Mouse (Mus musculus) thymus, adult 2 months (tissue): Measurements from ENCODE around the gene Gas7.

Experiments used
- CTCF ChIP-seq: fragments of 200-500 bp; IDR thresholded peaks from 2 replicates; pipeline ENCODE4 v1.5.1; 2012; ENCODE audit warnings: mild to moderate bottlenecking, control low read depth, low read length, moderate library complexity, borderline replicate concordance; ENCODE audit not compliant: control insufficient read depth, poor library complexity, insufficient read depth; ENCODE audit errors: extremely low read depth
- POLR2A ChIP-seq: fragments of 200-500 bp; IDR thresholded peaks from 2 replicates; pipeline ENCODE4 v1.6.1; 2012; ENCODE audit warnings: mild to moderate bottlenecking, low read length, control low read depth, moderate library complexity; ENCODE audit not compliant: control insufficient read depth, poor library complexity, insufficient read depth; ENCODE audit errors: extremely low read depth

GRCm38 (mm10) chr11:67565512-67565911, 110.3 kb downstream of the Gas7 start:
- TF ChIP-seq CTCF (no peak), POLR2A (no peak)
